ENCODE assay signal across 7 mouse cellular contexts in genomic region chr11:70001865-70002264, GRCm38 (mm10). TPM values are rescaled to one million over a fixed set of nuclear protein-coding genes. Genes with fewer than 3 reads are reported as not detected.
DNase-seq lines count a peak whose midpoint lies in the region; ATAC-seq lines count a peak whose summit lies in the region.

No protein-coding gene starts in this region.

- H3K9ac ChIP-seq in embryonic facial prominence, embryonic 14.5 days (ENCODE audit: low read depth, low read length): peak overlapping the region; percentile 82; the same call in 1 of the 2 replicates
- H3K9ac ChIP-seq in intestine, embryonic 14.5 days (ENCODE audit: low read length): no peak overlapping the region
- no peak overlapping the region for H3K9ac ChIP-seq in lung, embryonic 15.5 days

- DNase-seq in 3T3-L1 (ENCODE audit: low read depth, low spot score): peak; percentile 85
- peak; percentile 64 to 69 for DNase-seq in B cell, adult 2 months
- peak; percentile 39 for DNase-seq in embryonic facial prominence, embryonic 14.5 days (ENCODE audit: low spot score)
- no peak for DNase-seq in intestine, embryonic 14.5 days (ENCODE audit: low spot score)
- DNase-seq in splenic B cell, adult 2 months (ENCODE audit: low read depth, low spot score): peak; percentile 78
- DNase-seq in adrenal gland, adult 18-20 months (ENCODE audit: low spot score in 2 of 2): no peak

- peaks cover 51% of the 10 kb centered on the region for H3K36me3 ChIP-seq in embryonic facial prominence, embryonic 14.5 days (ENCODE audit: control insufficient read depth, insufficient read depth, low read length)
- peaks cover 46% of the 10 kb centered on the region for H3K36me3 ChIP-seq in intestine, embryonic 14.5 days (ENCODE audit: control insufficient read depth, insufficient read depth, low read length)
- H3K36me3 ChIP-seq in lung, embryonic 15.5 days: peaks cover 35% of the 10 kb centered on the region
- H3K36me3 ChIP-seq in splenic B cell, adult 2 months (ENCODE audit: control insufficient read depth, insufficient read depth, low read length, poor library complexity, severe bottlenecking): peaks cover 12% of the 10 kb centered on the region

- ATAC-seq in embryonic facial prominence, embryonic 14.5 days (ENCODE audit: low read depth): no peak
- no peak for ATAC-seq in intestine, embryonic 14.5 days (replicated peaks; ENCODE audit: low FRiP score, low TSS enrichment, low read depth)
- no peak for ATAC-seq in lung, embryonic 15.5 days (ENCODE audit: borderline replicate concordance, extremely low read depth, low FRiP score, low TSS enrichment)

- no peaks in the 10 kb centered on the region for H3K27me3 ChIP-seq in embryonic facial prominence, embryonic 14.5 days (replicated peaks; ENCODE audit: control insufficient read depth, insufficient read depth, low read length)
- no peaks in the 10 kb centered on the region for H3K27me3 ChIP-seq in intestine, embryonic 14.5 days (replicated peaks; ENCODE audit: control insufficient read depth, insufficient read depth, low read length)
- no peaks in the 10 kb centered on the region for H3K27me3 ChIP-seq in lung, embryonic 15.5 days
- no peaks in the 10 kb centered on the region for H3K27me3 ChIP-seq in splenic B cell, adult 2 months (ENCODE audit: control insufficient read depth, insufficient read depth, low read length, poor library complexity, severe bottlenecking)

- H3K4me2 ChIP-seq in embryonic facial prominence, embryonic 14.5 days (ENCODE audit: low read depth, low read length): peak overlapping the region; percentile 94
- peak overlapping the region; percentile 93 for H3K4me2 ChIP-seq in intestine, embryonic 14.5 days (ENCODE audit: low read length)
- H3K4me2 ChIP-seq in lung, embryonic 15.5 days: peak overlapping the region; percentile 75

- peaks cover 19% of the 10 kb centered on the region for H3K4me1 ChIP-seq in embryonic facial prominence, embryonic 14.5 days (ENCODE audit: control insufficient read depth, insufficient read depth, low read length)
- peaks cover 30% of the 10 kb centered on the region for H3K4me1 ChIP-seq in intestine, embryonic 14.5 days (replicated peaks; ENCODE audit: control insufficient read depth, insufficient read depth, low read length)
- H3K4me1 ChIP-seq in lung, embryonic 15.5 days: peaks cover 40% of the 10 kb centered on the region

- H3K4me3 ChIP-seq in embryonic facial prominence, embryonic 14.5 days (ENCODE audit: low read depth, low read length): peak overlapping the region; percentile 74
- peak overlapping the region; percentile 82 for H3K4me3 ChIP-seq in intestine, embryonic 14.5 days (ENCODE audit: low read depth, low read length)
- peak overlapping the region; percentile 78 for H3K4me3 ChIP-seq in lung, embryonic 15.5 days

- no peak overlapping the region for H3K27ac ChIP-seq in embryonic facial prominence, embryonic 14.5 days (replicated peaks; ENCODE audit: low read depth, low read length)
- H3K27ac ChIP-seq in intestine, embryonic 14.5 days (ENCODE audit: low read depth): no peak overlapping the region
- H3K27ac ChIP-seq in lung, embryonic 15.5 days: no peak overlapping the region

- no peaks in the 10 kb centered on the region for H3K9me3 ChIP-seq in embryonic facial prominence, embryonic 14.5 days (ENCODE audit: control insufficient read depth, low read length)
- H3K9me3 ChIP-seq in intestine, embryonic 14.5 days (ENCODE audit: control insufficient read depth, low read length): no peaks in the 10 kb centered on the region
- H3K9me3 ChIP-seq in lung, embryonic 15.5 days: no peaks in the 10 kb centered on the region

RNA-seq across cellular contexts. Expression of gene Dvl2, which starts 1.5 kb away (rescaled TPM):
- polyA plus RNA-seq in embryonic facial prominence, embryonic 14.5 days (2014; fragmentation: Nextera tagmentation; extraction: Ambion mirVana): 30.8 and 36.2 TPM in 2 replicates
- polyA plus RNA-seq in intestine, embryonic 14.5 days (2014; fragmentation: Nextera tagmentation; extraction: Ambion mirVana): 32.0 and 32.6 TPM in 2 replicates
- polyA plus RNA-seq in lung, embryonic 15.5 days (2015; fragmentation: Nextera tagmentation; extraction: Ambion mirVana): 34.7 and 40.3 TPM in 2 replicates
- 10 to 100 TPM; 13.8 to 14.9 TPM for total RNA-seq in adrenal gland, adult 18-20 months (2021)

RNA-seq across cellular contexts. Expression of gene Phf23, which starts 6.3 kb away (rescaled TPM):
- polyA plus RNA-seq in embryonic facial prominence, embryonic 14.5 days (2014; fragmentation: Nextera tagmentation; extraction: Ambion mirVana): 47.0 and 49.3 TPM in 2 replicates
- 37.6 and 43.9 TPM in 2 replicates for polyA plus RNA-seq in intestine, embryonic 14.5 days (2014; fragmentation: Nextera tagmentation; extraction: Ambion mirVana)
- polyA plus RNA-seq in lung, embryonic 15.5 days (2015; fragmentation: Nextera tagmentation; extraction: Ambion mirVana): 75.0 and 78.2 TPM in 2 replicates
- total RNA-seq in adrenal gland, adult 18-20 months (2021): 10 to 100 TPM; 51.5 to 57.5 TPM

RNA-seq across cellular contexts. Expression of gene Gabarap, which starts 10.9 kb away (rescaled TPM):
- 577 and 590 TPM in 2 replicates for polyA plus RNA-seq in embryonic facial prominence, embryonic 14.5 days (2014; fragmentation: Nextera tagmentation; extraction: Ambion mirVana)
- polyA plus RNA-seq in intestine, embryonic 14.5 days (2014; fragmentation: Nextera tagmentation; extraction: Ambion mirVana): 481 and 495 TPM in 2 replicates
- polyA plus RNA-seq in lung, embryonic 15.5 days (2015; fragmentation: Nextera tagmentation; extraction: Ambion mirVana): 453 and 455 TPM in 2 replicates
- 100 to 1,000 TPM; 436 to 473 TPM for total RNA-seq in adrenal gland, adult 18-20 months (2021)

RNA-seq across cellular contexts. Expression of gene Acadvl, which starts 13.3 kb away (rescaled TPM):
- 90.0 and 95.5 TPM in 2 replicates for polyA plus RNA-seq in embryonic facial prominence, embryonic 14.5 days (2014; fragmentation: Nextera tagmentation; extraction: Ambion mirVana)
- 72.8 and 73.8 TPM in 2 replicates for polyA plus RNA-seq in intestine, embryonic 14.5 days (2014; fragmentation: Nextera tagmentation; extraction: Ambion mirVana)
- 73.9 and 81.3 TPM in 2 replicates for polyA plus RNA-seq in lung, embryonic 15.5 days (2015; fragmentation: Nextera tagmentation; extraction: Ambion mirVana)
- total RNA-seq in adrenal gland, adult 18-20 months (2021): 1,000 to 10,000 TPM in 1 of 2 experiments, 100 to 1,000 TPM in 1; 522 to 1,041 TPM

RNA-seq across cellular contexts. Expression of gene Dlg4, which starts 14.9 kb away (rescaled TPM):
- 7.3 and 8.4 TPM in 2 replicates for polyA plus RNA-seq in embryonic facial prominence, embryonic 14.5 days (2014; fragmentation: Nextera tagmentation; extraction: Ambion mirVana)
- 7.7 and 8.6 TPM in 2 replicates for polyA plus RNA-seq in intestine, embryonic 14.5 days (2014; fragmentation: Nextera tagmentation; extraction: Ambion mirVana)
- polyA plus RNA-seq in lung, embryonic 15.5 days (2015; fragmentation: Nextera tagmentation; extraction: Ambion mirVana): 5.6 and 5.9 TPM in 2 replicates
- total RNA-seq in adrenal gland, adult 18-20 months (2021): 10 to 100 TPM; 24.6 to 33.0 TPM

Comparison
In these comparisons a context has a peak if more than half of its experiments do, and no peak if none do; other contexts are left out.
1. DNase-seq: peak in 3T3-L1 (single experiment), B cell, adult 2 months (2 of 2), embryonic facial prominence, embryonic 14.5 days (single experiment) and splenic B cell, adult 2 months (single experiment); none in intestine, embryonic 14.5 days (single experiment) and adrenal gland, adult 18-20 months (0 of 2).
2. Peak in every context shown above with its lines, with median percentiles within 50 percentile points of each other: H3K4me2 ChIP-seq and H3K4me3 ChIP-seq.